Mouse (Mus musculus) limb, embryonic 12.5 days (tissue): ENCODE measurements around the gene Cactin. TPM values are rescaled to one million over a fixed set of nuclear protein-coding genes. Genes with fewer than 3 reads are reported as not detected.

Experiments used
- ATAC-seq: fragments of 200-750 bp; cut with Nextera tagmentation; 2 replicates; pipeline ENCODE4 v1.8.0; 2017; ENCODE audit warnings: low read depth, moderate TSS enrichment; ENCODE audit not compliant: insufficient number of reproducible peaks, insufficient read depth, low FRiP score, low TSS enrichment
- H3K27ac ChIP-seq: fragments of 300-500 bp; sonication (generic); 2 replicates; pipeline ENCODE4 v1.5.1; 2016; ENCODE audit warnings: mild to moderate bottlenecking, moderate library complexity
- H3K27me3 ChIP-seq: fragments of 300-500 bp; sonication (generic); 2 replicates; pipeline ENCODE4 v1.6.1; 2016; ENCODE audit warnings: mild to moderate bottlenecking, moderate library complexity
- H3K36me3 ChIP-seq: fragments of 300-500 bp; sonication (generic); 2 replicates; pipeline ENCODE4 v1.6.1; 2016; ENCODE audit warnings: mild to moderate bottlenecking, moderate library complexity
- H3K4me1 ChIP-seq: fragments of 300-500 bp; sonication (generic); replicated peaks from 2 replicates; pipeline ENCODE4 v1.6.1; 2016
- H3K4me2 ChIP-seq: fragments of 300-500 bp; sonication (generic); 2 replicates; pipeline ENCODE4 v1.6.1; 2016; ENCODE audit warnings: mild to moderate bottlenecking, moderate library complexity
- H3K4me3 ChIP-seq: fragments of 300-500 bp; sonication (generic); replicated peaks from 2 replicates; pipeline ENCODE4 v1.5.1; 2016; ENCODE audit warnings: mild to moderate bottlenecking
- H3K9ac ChIP-seq: fragments of 300-500 bp; sonication (generic); replicated peaks from 2 replicates; pipeline ENCODE4 v1.6.1; 2016; ENCODE audit warnings: mild to moderate bottlenecking, moderate library complexity
- H3K9me3 ChIP-seq: fragments of 300-500 bp; sonication (generic); 2 replicates; pipeline ENCODE4 v1.6.1; 2016; ENCODE audit warnings: mild to moderate bottlenecking, moderate library complexity
- WGBS: fragments of 180-500 bp; shearing (Covaris S2); methylation state at CpG from one replicate; pipeline ENCODE4 v1.1.7; 2016; 5-methylcytosine and 5-hydroxymethylcytosine counted together
- polyA plus RNA-seq: library from polyadenylated mRNA; unstranded; fragments of >200 nt; fragmentation: Nextera tagmentation; extraction: Ambion mirVana; gene quantifications from 2 replicates; pipeline ENCODE4 v1.2.1, GENCODE M21; 2016

Gene Cactin
- 57.7 and 58.7 TPM in 2 replicates for polyA plus RNA-seq

DNA sequence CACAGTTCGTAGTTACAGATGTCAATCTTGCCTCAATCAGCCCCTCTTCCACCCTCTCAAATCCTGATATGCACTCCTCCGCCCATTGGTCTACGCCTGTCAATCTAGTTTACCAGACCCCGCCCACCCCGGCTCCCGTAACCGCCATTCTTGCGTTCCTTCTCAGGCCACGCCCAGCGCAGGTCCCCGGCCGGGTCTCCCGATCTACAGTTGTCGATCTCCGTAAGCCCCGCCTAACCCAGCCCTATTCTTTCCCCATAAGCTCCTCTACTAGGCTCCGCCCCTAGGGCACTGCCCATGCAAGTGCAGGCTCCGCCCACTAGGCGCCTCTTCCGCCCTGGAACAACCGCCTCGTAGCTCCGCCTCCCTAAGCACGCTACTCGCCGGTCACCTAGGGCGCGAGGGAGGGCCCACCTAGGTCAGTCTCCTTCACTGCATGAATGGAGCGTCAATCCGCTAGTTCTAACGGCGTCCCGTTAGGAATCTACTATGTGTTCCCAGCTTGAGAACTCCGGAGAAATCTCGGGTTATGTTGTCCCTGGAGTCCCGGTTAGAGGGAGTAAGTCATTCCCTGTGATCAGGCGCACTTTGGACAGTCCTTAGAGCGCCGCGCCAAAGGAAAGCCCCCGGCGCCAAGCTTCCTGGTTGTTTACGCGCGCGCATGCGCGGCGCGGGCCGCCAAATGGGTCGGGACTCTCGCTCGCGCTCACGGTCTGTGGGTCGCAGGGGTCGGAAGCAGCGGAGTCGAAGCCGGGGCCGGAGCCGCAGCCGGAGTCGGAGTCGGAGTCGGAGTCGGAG is at the start of gene Cactin:
Cactin (plus strand) TSS at position 554 of the 798 bp plus-strand sequence.
- Histone ChIP-seq H3K36me3 (peaks cover 65% of the 10 kb centered on the region), H3K9me3 (no peaks in the 10 kb centered on the region), H3K4me2 (peak within 1 kb of the TSS; percentile 87), H3K27me3 (peaks cover 4% of the 10 kb centered on the region; the same call in 1 of the 2 replicates), H3K27ac (peak within 1 kb of the TSS; percentile 86), H3K4me1 (peaks cover 50% of the 10 kb centered on the region), H3K9ac (peak within 1 kb of the TSS; percentile 89), H3K4me3 (peak within 1 kb of the TSS; percentile 98)
- peak; percentile 90 for ATAC-seq
- under 1% methylated on average over 68 of the region's 68 CpGs for WGBS

DNA sequence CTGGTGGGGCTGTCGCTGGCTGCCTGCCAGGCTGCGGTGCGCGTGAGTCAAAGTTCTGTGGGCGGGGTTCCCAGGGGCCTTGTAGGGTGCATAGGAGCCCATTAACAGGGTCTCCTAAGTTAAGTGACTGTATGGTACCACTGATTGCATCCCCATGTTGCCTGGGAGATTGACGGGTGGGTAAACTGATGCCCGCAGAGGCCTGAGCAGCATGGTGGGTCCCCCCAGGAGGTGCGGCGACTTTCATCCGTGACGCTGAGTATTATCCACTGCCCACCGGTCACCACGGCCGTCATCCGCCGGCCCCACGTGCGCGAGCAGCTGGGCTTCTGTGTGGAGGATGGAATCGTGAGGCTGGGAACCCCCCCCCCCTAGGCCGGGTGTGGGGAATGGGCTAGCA is 48.5 kb upstream of the Cactin start:
- no peak overlapping the region for H3K4me3 ChIP-seq
- H3K4me2 ChIP-seq: no peak overlapping the region
- H3K9me3 ChIP-seq: no peaks in the 10 kb centered on the region; the same call in 1 of the 2 replicates
- no peak overlapping the region for H3K9ac ChIP-seq
- H3K4me1 ChIP-seq: peaks cover 10% of the 10 kb centered on the region
- no peak overlapping the region for H3K27ac ChIP-seq
- H3K27me3 ChIP-seq: no peaks in the 10 kb centered on the region
- peaks cover 53% of the 10 kb centered on the region for H3K36me3 ChIP-seq
- no peak for ATAC-seq
- WGBS: 95% methylated on average over 21 of the region's 21 CpGs

DNA sequence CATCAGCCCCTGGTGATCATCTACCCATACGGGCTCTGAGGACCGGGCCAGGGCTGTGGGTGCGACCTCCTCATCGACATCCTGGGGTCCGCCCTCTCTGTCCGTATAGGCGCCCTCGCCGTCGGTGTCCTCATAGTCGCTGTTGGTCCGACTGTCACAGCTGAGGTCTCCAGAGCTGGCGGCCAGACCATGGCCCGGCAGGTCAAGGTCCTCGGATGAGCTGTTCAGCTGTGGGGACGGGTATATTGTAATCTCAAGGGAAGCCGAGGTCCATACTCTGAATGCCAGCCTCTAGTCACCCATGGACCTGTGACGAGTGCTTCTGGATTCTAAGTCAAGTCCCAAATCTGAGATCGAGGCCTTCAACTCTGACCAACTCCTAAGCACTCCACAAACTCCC is 47.1 kb upstream of the Cactin start:
- Histone ChIP-seq H3K4me1 (peaks cover 4% of the 10 kb centered on the region), H3K27me3 (peaks cover 6% of the 10 kb centered on the region; the same call in 1 of the 2 replicates), H3K27ac (no peak overlapping the region), H3K36me3 (peaks cover 53% of the 10 kb centered on the region), H3K4me3 (no peak overlapping the region), H3K9ac (no peak overlapping the region), H3K9me3 (no peaks in the 10 kb centered on the region; the same call in 1 of the 2 replicates), H3K4me2 (no peak overlapping the region)
- 95% methylated on average over 19 of the region's 19 CpGs for WGBS
- no peak for ATAC-seq

DNA sequence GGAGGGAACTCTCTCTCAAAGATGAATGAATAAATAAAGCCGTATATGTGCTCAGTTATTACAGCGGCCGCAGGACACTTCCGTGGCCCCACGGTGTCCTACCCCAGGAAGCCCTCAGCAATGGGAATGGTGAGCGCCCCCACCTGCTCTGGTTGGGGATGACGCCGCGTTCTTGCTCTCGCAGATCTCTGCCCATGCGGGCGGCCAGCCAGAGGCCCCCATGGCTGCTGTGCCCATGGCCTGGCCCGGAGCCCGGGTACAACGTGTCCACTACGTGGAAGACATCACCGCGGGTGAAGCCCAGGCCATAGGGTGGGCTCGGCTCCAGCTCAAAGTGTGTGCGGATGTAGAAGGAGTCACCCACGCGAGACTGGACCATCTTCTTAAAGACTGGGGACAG is 43.2 kb upstream of the Cactin start:
- no peak overlapping the region for H3K4me3 ChIP-seq
- H3K9me3 ChIP-seq: no peaks in the 10 kb centered on the region; the same call in 1 of the 2 replicates
- peaks cover 11% of the 10 kb centered on the region; the same call in 1 of the 2 replicates for H3K4me1 ChIP-seq
- H3K27me3 ChIP-seq: peaks cover 40% of the 10 kb centered on the region
- no peak overlapping the region for H3K27ac ChIP-seq
- H3K9ac ChIP-seq: no peak overlapping the region
- 80% methylated on average over 22 of the region's 22 CpGs for WGBS
- H3K36me3 ChIP-seq: peaks cover 19% of the 10 kb centered on the region
- no peak overlapping the region for H3K4me2 ChIP-seq
- no peak for ATAC-seq

DNA sequence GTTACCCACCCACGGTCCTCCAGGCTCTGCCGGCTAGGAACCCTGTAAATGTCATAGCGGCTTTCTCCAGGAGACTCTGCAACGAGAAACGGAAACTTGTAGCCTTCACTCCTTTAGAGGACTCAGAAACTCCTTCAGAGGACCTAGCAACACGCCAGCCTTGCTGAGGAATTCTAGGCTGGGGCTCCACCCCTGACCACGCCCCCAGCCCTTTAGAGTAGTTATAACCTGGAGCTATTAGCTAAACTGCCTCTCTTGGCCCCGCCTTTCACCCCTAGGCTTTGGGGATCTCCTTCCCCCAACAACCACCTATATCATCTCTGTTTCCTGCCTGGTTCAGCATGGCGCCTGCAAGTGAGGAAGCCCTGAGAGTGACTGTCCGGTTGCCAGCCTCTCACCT is 41.4 kb upstream of the Cactin start:
- H3K36me3 ChIP-seq: 0 out of 2 replicates have a peak, but pooled peaks cover under 1% of the 10 kb centered on the region
- 0 out of 2 replicates have a peak overlapping the region, but pooled peaks have one; percentile 2 for H3K4me3 ChIP-seq
- H3K9me3 ChIP-seq: no peaks in the 10 kb centered on the region; the same call in 1 of the 2 replicates
- peaks cover 59% of the 10 kb centered on the region for H3K27me3 ChIP-seq
- H3K27ac ChIP-seq: no peak overlapping the region
- 28% methylated on average over 10 of the region's 10 CpGs for WGBS
- ATAC-seq: 0 out of 2 replicates have a peak, but pooled peaks have one; percentile 4
- peak overlapping the region; percentile 47; the same call in 1 of the 2 replicates for H3K9ac ChIP-seq
- peak overlapping the region; percentile 26 for H3K4me2 ChIP-seq
- H3K4me1 ChIP-seq: peaks cover 11% of the 10 kb centered on the region; the same call in 1 of the 2 replicates

DNA sequence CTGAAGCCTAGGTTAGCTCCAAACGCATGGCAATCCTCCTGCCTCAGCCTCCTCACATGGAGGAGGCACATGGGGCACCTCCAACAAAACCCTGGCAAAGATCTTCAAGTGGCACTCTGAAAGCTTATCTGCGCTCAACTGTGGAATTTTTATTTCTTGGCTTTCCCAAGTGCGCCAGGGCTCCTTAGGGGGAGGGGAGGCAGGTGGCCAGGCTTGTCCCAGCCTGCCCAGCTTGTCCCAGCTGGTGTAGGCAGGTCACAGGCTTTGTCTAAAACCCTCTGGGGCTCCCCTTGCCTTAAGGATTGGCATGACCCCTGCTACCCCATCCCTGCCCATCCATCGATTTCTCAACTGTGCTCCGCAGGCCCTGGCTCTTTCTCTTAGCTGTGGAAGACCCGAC is 36.7 kb upstream of the Cactin start:
- Histone ChIP-seq H3K4me1 (peaks cover 10% of the 10 kb centered on the region; the same call in 1 of the 2 replicates), H3K9me3 (no peaks in the 10 kb centered on the region), H3K27ac (no peak overlapping the region), H3K36me3 (no peaks in the 10 kb centered on the region), H3K4me2 (no peak overlapping the region), H3K4me3 (no peak overlapping the region), H3K27me3 (peaks cover 90% of the 10 kb centered on the region), H3K9ac (no peak overlapping the region)
- 38% methylated on average over 6 of the region's 6 CpGs for WGBS
- no peak for ATAC-seq

DNA sequence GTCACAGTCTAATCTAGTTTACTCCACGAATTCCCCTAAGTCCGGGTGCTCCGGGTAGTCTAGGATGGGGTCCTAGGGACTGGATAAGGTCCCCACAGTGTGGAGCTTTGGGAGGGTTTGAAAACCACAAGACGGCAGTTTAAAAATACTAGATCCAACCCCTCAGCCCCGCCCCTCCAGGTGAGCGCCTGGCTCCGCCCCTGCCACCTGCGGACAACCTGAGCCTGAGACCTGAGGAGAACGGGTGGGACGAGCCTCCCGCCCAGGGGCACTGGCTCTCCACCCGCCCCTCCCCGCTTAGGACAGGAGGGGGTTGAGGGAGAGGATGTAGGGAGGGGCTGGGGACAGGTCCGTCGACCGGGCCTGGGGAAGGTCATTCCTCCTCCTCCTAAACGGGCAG is 36.2 kb upstream of the Cactin start:
- Histone ChIP-seq H3K27ac (0 out of 2 replicates have a peak overlapping the region, but pooled peaks have one; percentile 7), H3K4me3 (peak overlapping the region; percentile 40; the same call in 1 of the 2 replicates), H3K4me2 (peak overlapping the region; percentile 70), H3K9ac (no peak overlapping the region), H3K36me3 (no peaks in the 10 kb centered on the region), H3K9me3 (no peaks in the 10 kb centered on the region), H3K4me1 (peaks cover 5% of the 10 kb centered on the region; the same call in 1 of the 2 replicates), H3K27me3 (peaks cover 92% of the 10 kb centered on the region)
- no peak for ATAC-seq
- WGBS: 8% methylated on average over 17 of the region's 17 CpGs

DNA sequence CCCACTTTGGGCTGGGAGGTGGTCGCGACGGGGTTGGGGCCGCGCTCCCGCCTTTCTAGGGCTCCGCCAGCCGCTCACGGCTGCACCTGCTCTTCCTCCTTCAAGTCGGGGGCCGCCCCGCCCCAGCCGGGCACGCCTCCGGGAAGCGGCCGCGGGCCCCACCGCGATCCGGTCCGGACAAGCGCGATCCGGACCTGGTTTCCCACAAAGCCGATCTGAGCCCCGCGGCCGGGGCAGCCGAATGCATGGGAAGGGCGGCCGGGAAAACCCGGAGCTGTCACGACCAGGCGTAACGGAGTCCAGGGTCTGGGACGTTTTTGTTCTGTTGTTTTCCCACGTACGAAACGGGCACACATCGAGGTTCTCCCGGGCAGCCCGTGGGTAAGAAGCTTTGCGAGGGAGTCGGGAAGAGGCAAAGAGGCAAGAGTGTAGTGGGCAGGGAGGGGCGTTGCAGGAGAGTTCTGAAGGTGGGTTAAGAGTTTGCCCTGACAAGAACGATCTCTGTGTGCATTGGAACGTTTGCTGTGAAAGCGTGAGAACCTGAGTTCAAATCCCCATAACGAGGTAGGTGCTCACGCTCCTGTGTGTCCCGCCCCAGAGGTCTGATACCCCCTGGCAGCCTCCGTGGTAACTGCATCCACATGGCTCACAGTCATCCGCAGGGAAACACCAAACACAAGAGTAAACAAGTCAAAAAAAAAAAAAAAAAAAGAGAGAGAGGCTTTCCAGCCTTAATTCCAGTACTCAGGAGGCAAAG is 35.0 kb upstream of the Cactin start:
- Histone ChIP-seq H3K27me3 (peaks cover 92% of the 10 kb centered on the region), H3K4me1 (peaks cover 5% of the 10 kb centered on the region; the same call in 1 of the 2 replicates), H3K4me2 (peak overlapping the region; percentile 70), H3K9ac (peak overlapping the region; percentile 53; the same call in 1 of the 2 replicates), H3K9me3 (no peaks in the 10 kb centered on the region), H3K4me3 (peak overlapping the region; percentile 40), H3K27ac (no peak overlapping the region), H3K36me3 (no peaks in the 10 kb centered on the region)
- 2% methylated on average over 54 of the region's 54 CpGs for WGBS
- ATAC-seq: peak; percentile 24; the same call in 1 of the 2 replicates

DNA sequence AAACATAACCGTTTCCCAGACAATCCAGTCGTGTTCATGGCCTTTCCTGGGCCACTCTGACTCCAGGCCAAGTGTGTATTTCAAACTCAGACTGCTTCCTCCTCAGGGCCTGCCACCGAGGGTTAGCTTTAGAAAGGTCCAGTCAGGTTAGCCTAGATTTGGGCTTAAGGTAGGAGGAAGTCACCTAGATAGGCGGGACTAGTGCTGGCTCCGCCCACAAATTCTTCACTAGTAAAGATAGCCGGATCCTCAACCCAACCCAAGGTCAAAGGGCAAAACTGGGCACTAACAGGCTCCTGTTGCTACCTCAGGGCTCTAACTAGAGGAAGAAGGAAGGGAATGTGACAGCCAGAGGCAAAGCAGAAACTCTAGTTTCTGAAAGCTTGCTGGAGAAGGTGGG is 34.3 kb upstream of the Cactin start:
- Histone ChIP-seq H3K27me3 (peaks cover 92% of the 10 kb centered on the region), H3K9ac (no peak overlapping the region), H3K4me3 (no peak overlapping the region), H3K4me1 (peaks cover 6% of the 10 kb centered on the region; the same call in 1 of the 2 replicates), H3K4me2 (no peak overlapping the region), H3K36me3 (no peaks in the 10 kb centered on the region), H3K9me3 (no peaks in the 10 kb centered on the region), H3K27ac (no peak overlapping the region)
- WGBS: 43% methylated on average over 6 of the region's 6 CpGs
- no peak for ATAC-seq

DNA sequence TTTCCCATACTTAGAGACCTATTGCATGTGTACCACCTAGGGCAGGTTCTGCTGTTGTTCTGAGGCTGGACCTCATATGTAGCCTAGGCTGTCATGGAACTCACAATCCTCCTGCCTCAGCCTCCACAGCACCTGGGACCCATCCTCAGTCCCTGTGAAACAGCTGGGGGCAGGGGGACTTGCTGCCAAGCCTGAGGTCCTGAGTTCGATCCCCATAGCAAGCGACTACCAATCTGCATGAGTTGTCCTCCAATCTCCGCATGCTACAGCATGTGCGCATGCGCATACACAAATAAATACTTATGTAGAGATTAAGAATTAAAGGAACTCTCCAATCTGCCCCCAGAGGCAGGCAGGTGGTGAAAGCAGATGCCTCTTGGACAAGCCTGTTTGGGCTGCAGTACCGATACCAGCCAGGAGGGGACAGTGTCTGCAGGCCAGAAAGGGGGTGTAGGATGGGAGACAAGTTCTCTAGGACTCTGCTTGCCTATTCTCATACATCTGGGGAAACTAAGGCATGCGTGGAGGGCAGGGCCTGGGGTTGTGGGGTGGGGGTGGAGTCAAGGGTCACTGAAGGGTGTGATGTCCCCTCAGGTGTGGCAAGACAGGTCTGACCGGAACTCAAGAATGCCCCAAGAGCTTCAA is 33.3 kb upstream of the Cactin start:
- Histone ChIP-seq H3K27me3 (peaks cover 92% of the 10 kb centered on the region), H3K36me3 (no peaks in the 10 kb centered on the region), H3K9ac (no peak overlapping the region), H3K27ac (no peak overlapping the region), H3K4me2 (no peak overlapping the region), H3K4me3 (no peak overlapping the region), H3K9me3 (no peaks in the 10 kb centered on the region), H3K4me1 (peaks cover 6% of the 10 kb centered on the region; the same call in 1 of the 2 replicates)
- WGBS: 56% methylated on average over 8 of the region's 8 CpGs
- ATAC-seq: no peak
